Mouse (Mus musculus) monocyte, adult 5-6 weeks (primary cell): ENCODE measurements around the gene Gm29666. TPM values are rescaled to one million over a fixed set of nuclear protein-coding genes. Genes with fewer than 3 reads are reported as not detected.
"Not testable (repeated sequence)": the region's sequence is repeated elsewhere in the genome, so short reads cannot be mapped to it uniquely, and the experiment has no call there.

ENCODE experiments used
- ATAC-seq: fragments of 153-309, 156-312 bp; replicated peaks from 2 replicates; pipeline ENCODE4 v1.8.0; 2017; ENCODE audit warnings: mild to moderate bottlenecking; ENCODE audit not compliant: low TSS enrichment, insufficient number of reproducible peaks, severe bottlenecking, poor library complexity, low FRiP score
- total RNA-seq: library from RNA; stranded (forward); fragments of 200-1000, 200-491, 200-594 nt; gene quantifications from 3 replicates; pipeline ENCODE4 v1.2.3, GENCODE M21; 2017

The Gm29666 gene
- total RNA-seq, 1 experiment from 2014 or later: 0.10 TPM

GRCm38 (mm10) chr15:84923508-84924181, 3.8 kb upstream of the Gm29666 start:
- ATAC-seq: 0 out of 2 replicates have a peak, but pooled peaks have one; percentile 7

- peak; percentile 87 for ATAC-seq
Measured at GRCm38 (mm10) chr15:84922884-84923507, 3.2 kb upstream of the Gm29666 start, which contains the start of gene Nup50. Nup50 (plus strand) TSS chr15:84923411.

- no peak for ATAC-seq
Measured at GRCm38 (mm10) chr15:84913201-84913600, 6.6 kb downstream of the Gm29666 start.

- no peak for ATAC-seq
Measured at GRCm38 (mm10) chr15:84903843-84904385, 15.9 kb downstream of the Gm29666 start.

GRCm38 (mm10) chr15:84898077-84898476, 21.8 kb downstream of the Gm29666 start:
- ATAC-seq: no peak

- peak; percentile 66; the same call in 1 of the 2 replicates for ATAC-seq
Measured at GRCm38 (mm10) chr15:84896664-84897063, 23.2 kb downstream of the Gm29666 start.

- not testable (repeated sequence) for ATAC-seq
Measured at GRCm38 (mm10) chr15:84896216-84896615, 23.6 kb downstream of the Gm29666 start.

GRCm38 (mm10) chr15:84891658-84892057, 28.2 kb downstream of the Gm29666 start:
- ATAC-seq: 0 out of 2 replicates have a peak, but pooled peaks have one; percentile 50

- ATAC-seq: no peak
Measured at GRCm38 (mm10) chr15:84891246-84891645, 28.6 kb downstream of the Gm29666 start.

- ATAC-seq: no peak
Measured at GRCm38 (mm10) chr15:84888066-84888465, 31.8 kb downstream of the Gm29666 start.

GRCm38 (mm10) chr15:84877029-84877815, 42.6 kb downstream of the Gm29666 start:
- ATAC-seq: no peak

GRCm38 (mm10) chr15:84873867-84874266, 46.0 kb downstream of the Gm29666 start:
- no peak for ATAC-seq

GRCm38 (mm10) chr15:84873079-84873478, 46.8 kb downstream of the Gm29666 start:
- ATAC-seq: no peak

- no peak for ATAC-seq
Measured at GRCm38 (mm10) chr15:84871802-84872201, 48.0 kb downstream of the Gm29666 start.

- ATAC-seq: no peak
Measured at GRCm38 (mm10) chr15:84861911-84862310, 57.9 kb downstream of the Gm29666 start.
